Mouse (Mus musculus) forebrain, postnatal 0 days (tissue): ENCODE results near the gene Hdac6. TPM values are rescaled to one million over a fixed set of nuclear protein-coding genes. Genes with fewer than 3 reads are reported as not detected.

ENCODE experiments used
- ATAC-seq: fragments of 200-750 bp; cut with Nextera tagmentation; 2 replicates; pipeline ENCODE4 v1.8.0; 2017; ENCODE audit warnings: mild to moderate bottlenecking, moderate library complexity
- DNase-seq: peaks from one replicate; pipeline ENCODE4 v3.0.0-alpha.2; 2015
- H3K27ac ChIP-seq: fragments of 300-500 bp; sonication (generic); 2 replicates; pipeline ENCODE4 v1.5.1; 2014; ENCODE audit warnings: low read depth, mild to moderate bottlenecking, antibody characterized with exemption, low read length, moderate library complexity, mixed read lengths
- H3K27me3 ChIP-seq: fragments of 300-500 bp; sonication (generic); 2 replicates; pipeline ENCODE4 v1.6.1; 2014; ENCODE audit warnings: mild to moderate bottlenecking, low read length, mixed read lengths; ENCODE audit not compliant: insufficient read depth
- H3K36me3 ChIP-seq: fragments of 300-500 bp; sonication (generic); 2 replicates; pipeline ENCODE4 v1.6.1; 2014; ENCODE audit warnings: mild to moderate bottlenecking, moderate library complexity; ENCODE audit not compliant: insufficient read depth
- H3K4me1 ChIP-seq: fragments of 300-500 bp; sonication (generic); 2 replicates; pipeline ENCODE4 v1.6.1; 2014; ENCODE audit warnings: antibody characterized with exemption; ENCODE audit not compliant: insufficient read depth
- H3K4me2 ChIP-seq: fragments of 300-500 bp; sonication (generic); 2 replicates; pipeline ENCODE4 v1.6.1; 2014; ENCODE audit warnings: low read depth, mild to moderate bottlenecking, moderate library complexity
- H3K4me3 ChIP-seq: fragments of 300-500 bp; sonication (generic); 2 replicates; pipeline ENCODE4 v1.5.1; 2014; ENCODE audit warnings: low read depth, low read length, mixed read lengths
- H3K9ac ChIP-seq: fragments of 300-500 bp; sonication (generic); 2 replicates; pipeline ENCODE4 v1.6.1; 2014; ENCODE audit warnings: mild to moderate bottlenecking
- H3K9me3 ChIP-seq: fragments of 300-500 bp; sonication (generic); 2 replicates; pipeline ENCODE4 v1.6.1; 2016; ENCODE audit warnings: low read length
- CTCF ChIP-seq: sonication (generic); IDR thresholded peaks from 2 replicates; pipeline ENCODE4 v1.5.1; 2016; ENCODE audit warnings: antibody characterized with exemption, control low read depth, low read depth
- WGBS: fragments of 180-500 bp; shearing (Covaris S2); extraction: QIAGEN DNeasy Blood & Tissue Kit; methylation state at CpG from one replicate; pipeline ENCODE4 v1.1.7; 2014; 5-methylcytosine and 5-hydroxymethylcytosine counted together
- polyA plus RNA-seq: library from polyadenylated mRNA; unstranded; fragments of >200 nt; fragmentation: Nextera tagmentation; extraction: Ambion mirVana; gene quantifications from 2 replicates; pipeline ENCODE4 v1.2.1, GENCODE M21; 2015
- total RNA-seq: library from RNA; depleted of rRNA; stranded (reverse); fragments of >200 nt; gene quantifications from 2 replicates; pipeline ENCODE4 v1.2.3, GENCODE M21; 2014; rRNA removed

Hdac6 gene
- total and polyA plus RNA-seq, 2 experiments from 2014 or later: 51.8 to 87.3 TPM

DNA sequence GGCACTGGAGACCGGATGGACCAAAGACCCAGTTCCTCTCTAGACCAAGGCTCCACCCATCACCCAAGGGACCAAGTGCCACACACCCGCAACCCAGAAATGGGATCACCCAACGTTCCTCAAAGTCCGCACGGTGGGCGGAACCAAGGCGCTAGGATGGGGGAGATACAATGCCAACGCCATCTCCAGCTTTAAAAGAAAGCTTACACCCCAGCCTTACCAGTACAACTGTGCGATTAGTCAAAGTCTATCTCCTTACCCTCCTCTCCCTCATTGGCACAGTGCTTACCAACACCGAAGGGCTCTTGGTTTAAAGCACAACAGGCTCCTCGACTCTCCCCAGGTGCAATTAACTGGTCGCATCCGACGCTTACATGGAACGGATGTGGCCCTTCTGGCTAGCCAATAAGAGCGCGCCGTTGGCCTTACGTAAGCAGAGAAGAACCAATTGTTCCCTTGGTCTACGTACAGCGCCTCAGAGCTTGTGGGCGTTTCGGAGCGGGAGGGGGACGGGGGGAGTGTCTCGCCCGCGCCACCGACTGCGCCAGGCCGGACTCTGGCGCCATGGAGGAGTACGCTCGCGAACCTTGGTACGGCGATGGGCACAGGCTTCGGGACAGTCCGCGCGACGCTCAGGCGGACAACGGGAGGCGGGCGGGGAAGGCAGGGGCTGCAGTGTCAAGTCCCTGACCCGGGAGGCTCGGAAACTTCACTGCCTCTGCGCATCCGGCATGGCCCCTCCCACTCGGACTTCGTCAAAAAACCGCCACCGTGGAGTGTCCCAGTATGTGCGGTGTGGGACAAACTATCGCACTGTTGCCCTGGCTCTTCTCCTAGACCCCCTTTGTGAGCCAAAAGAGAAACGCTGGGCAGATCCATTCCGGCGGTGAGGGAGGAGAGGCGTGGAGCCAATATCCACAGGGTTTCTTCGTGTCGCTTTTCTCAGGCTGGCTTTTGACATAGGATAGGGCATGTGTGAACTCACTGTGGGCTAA lies 48.5 kb downstream of the Hdac6 start, which contains the start of the genes Pqbp1 and Timm17b:
TSS of gene Pqbp1 (minus strand) at position 390 of the 995 bp plus-strand sequence.
TSS of gene Timm17b (plus strand) at position 478 of the 995 bp plus-strand sequence.
- H3K27ac ChIP-seq: peak within 1 kb of the TSS; percentile 86
- H3K9me3 ChIP-seq: no peaks in the 10 kb centered on the region
- peak within 1 kb of the TSS; percentile 51 for H3K4me3 ChIP-seq
- H3K4me1 ChIP-seq: no peaks in the 10 kb centered on the region
- ATAC-seq (peak; percentile 99), DNase-seq (peak; percentile 95)
- H3K27me3 ChIP-seq: no peaks in the 10 kb centered on the region
- TF ChIP-seq CTCF: no peak
- 20% methylated on average over 61 of the region's 62 CpGs for WGBS
- peaks cover 3% of the 10 kb centered on the region; the same call in 1 of the 2 replicates for H3K36me3 ChIP-seq
- peak within 1 kb of the TSS; percentile 60 for H3K9ac ChIP-seq
- H3K4me2 ChIP-seq: peak within 1 kb of the TSS; percentile 54

DNA sequence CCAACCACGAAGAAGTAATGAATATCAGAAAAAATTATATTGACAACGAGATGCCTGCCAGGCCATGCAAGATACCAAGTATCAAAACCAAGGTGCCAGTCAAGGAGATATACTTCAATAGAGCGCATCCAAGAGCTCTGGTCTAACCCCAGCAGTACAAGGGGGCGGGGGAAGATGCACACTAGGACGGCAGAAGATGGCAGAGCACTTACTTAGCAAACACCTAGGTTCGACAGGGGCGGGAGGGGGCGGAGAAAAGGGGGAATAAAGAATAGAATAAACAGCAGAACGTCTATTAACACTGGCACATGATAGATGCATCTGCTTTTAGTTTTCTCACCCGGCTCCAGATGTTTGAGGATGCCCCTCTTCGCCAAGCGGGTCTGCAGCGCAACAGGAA lies 49.5 kb downstream of the Hdac6 start:
- TF ChIP-seq CTCF: no peak
- peaks cover 3% of the 10 kb centered on the region; the same call in 1 of the 2 replicates for H3K36me3 ChIP-seq

DNA sequence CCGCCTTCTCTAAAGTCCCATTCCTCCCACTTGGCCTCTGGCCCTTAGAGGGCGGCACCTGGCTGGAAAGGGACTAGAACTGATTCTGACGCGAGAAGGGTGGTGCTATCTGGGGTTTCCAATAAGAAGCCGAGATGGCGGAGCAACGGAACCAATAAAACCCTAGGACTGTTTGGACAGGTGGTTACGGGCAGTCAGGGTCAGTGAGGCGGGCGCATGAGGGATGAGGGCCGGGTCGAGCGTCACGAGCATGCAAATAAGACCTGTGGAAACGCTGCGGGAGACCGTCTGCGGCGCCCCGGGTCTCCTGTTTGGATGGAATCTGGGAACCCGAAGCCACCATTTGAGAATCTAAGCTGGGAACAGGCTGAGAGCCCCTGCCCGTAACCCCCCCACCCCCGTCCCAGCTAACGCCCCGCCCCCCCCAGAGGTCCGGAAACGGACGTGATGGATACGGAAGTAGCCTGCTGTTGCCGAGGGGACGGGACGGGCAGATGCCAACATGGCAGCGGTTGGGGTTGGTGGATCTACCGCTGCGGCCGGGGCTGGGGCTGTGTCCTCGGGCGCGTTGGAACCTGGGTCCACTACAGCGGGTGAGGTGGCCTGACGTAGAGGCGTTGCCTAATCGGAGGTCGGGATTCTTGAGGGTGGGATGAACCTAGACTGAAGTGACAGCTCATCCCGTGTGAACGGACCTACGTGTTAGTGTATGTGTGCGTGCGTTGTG lies 63.7 kb downstream of the Hdac6 start, which contains the start of gene Slc35a2:
TSS of gene Slc35a2 (plus strand) at position 188 of the 727 bp plus-strand sequence.
- peak within 1 kb of the TSS; percentile 51 for H3K4me2 ChIP-seq
- ATAC-seq: peak; percentile 88
- H3K4me3 ChIP-seq: peak within 1 kb of the TSS; percentile 52
- 31% methylated on average over 49 of the region's 49 CpGs for WGBS
- H3K36me3 ChIP-seq: 0 out of 2 replicates have a peak, but pooled peaks cover 7% of the 10 kb centered on the region
- H3K4me1 ChIP-seq: no peaks in the 10 kb centered on the region
- H3K27ac ChIP-seq: peak within 1 kb of the TSS; percentile 82
- H3K9me3 ChIP-seq: no peaks in the 10 kb centered on the region
- H3K9ac ChIP-seq: peak within 1 kb of the TSS; percentile 50
- no peaks in the 10 kb centered on the region for H3K27me3 ChIP-seq
- TF ChIP-seq CTCF: peak; percentile 20; the same call in 1 of the 2 replicates
- peak; percentile 80 for DNase-seq

More for the DNA sequence above, 49.5 kb downstream of the Hdac6 start:
- ATAC-seq: no peak
- Histone ChIP-seq H3K27me3 (no peaks in the 10 kb centered on the region), H3K27ac (no peak overlapping the region), H3K4me1 (no peaks in the 10 kb centered on the region), H3K9me3 (no peaks in the 10 kb centered on the region), H3K4me2 (peak overlapping the region; percentile 54), H3K4me3 (peak overlapping the region; percentile 51), H3K9ac (peak overlapping the region; percentile 60)
- DNase-seq: no peak
- 42% methylated on average over 13 of the region's 13 CpGs for WGBS

Other genes with a start within 250 kb of the Hdac6 start
- gene Wdr45, start 233.6 kb downstream of the Hdac6 start, total RNA-seq: 29.0 and 32.2 TPM in 2 replicates
- gene Wdr45, start 233.6 kb downstream of the Hdac6 start, polyA plus RNA-seq: 30.8 and 31.5 TPM in 2 replicates
- 0.76 and 1.2 TPM in 2 replicates for gene Gm45208, start 225.6 kb downstream of the Hdac6 start, total RNA-seq
- 0.91 TPM in 1 of 2 replicates, not detected in the other for gene Gm45208, start 225.6 kb downstream of the Hdac6 start, polyA plus RNA-seq
- 87.2 and 89.6 TPM in 2 replicates for gene Praf2, start 219.4 kb downstream of the Hdac6 start, total RNA-seq
- 139 TPM in 2 replicates for gene Praf2, start 219.4 kb downstream of the Hdac6 start, polyA plus RNA-seq
- gene Ccdc120, start 197.0 kb downstream of the Hdac6 start, total RNA-seq: 149 and 202 TPM in 2 replicates
- 59.3 and 66.3 TPM in 2 replicates for gene Ccdc120, start 197.0 kb downstream of the Hdac6 start, polyA plus RNA-seq
- gene Tfe3, start 185.3 kb downstream of the Hdac6 start, total RNA-seq: 12.8 and 20.4 TPM in 2 replicates
- gene Tfe3, start 185.3 kb downstream of the Hdac6 start, polyA plus RNA-seq: 17.3 and 20.1 TPM in 2 replicates
- 40.7 and 41.5 TPM in 2 replicates for gene Gripap1, start 158.1 kb downstream of the Hdac6 start, total RNA-seq
- 46.0 and 62.4 TPM in 2 replicates for gene Gripap1, start 158.1 kb downstream of the Hdac6 start, polyA plus RNA-seq
- gene Kcnd1, start 125.6 kb downstream of the Hdac6 start, total RNA-seq: 2.2 and 2.6 TPM in 2 replicates
- gene Kcnd1, start 125.6 kb downstream of the Hdac6 start, polyA plus RNA-seq: 4.1 and 4.8 TPM in 2 replicates
- gene Otud5, start 106.5 kb downstream of the Hdac6 start, total RNA-seq: 73.7 and 76.8 TPM in 2 replicates
- gene Otud5, start 106.5 kb downstream of the Hdac6 start, polyA plus RNA-seq: 39.6 and 40.3 TPM in 2 replicates
- gene Pim2, start 69.6 kb downstream of the Hdac6 start, total RNA-seq: 12.2 and 13.4 TPM in 2 replicates
- gene Pim2, start 69.6 kb downstream of the Hdac6 start, polyA plus RNA-seq: 20.3 and 21.8 TPM in 2 replicates
- gene Slc35a2, start 63.9 kb downstream of the Hdac6 start, total RNA-seq: 36.3 and 39.1 TPM in 2 replicates
- 34.5 and 40.6 TPM in 2 replicates for gene Slc35a2, start 63.9 kb downstream of the Hdac6 start, polyA plus RNA-seq
- gene Pqbp1, start 48.6 kb downstream of the Hdac6 start, total RNA-seq: 125 and 143 TPM in 2 replicates
- 226 and 229 TPM in 2 replicates for gene Pqbp1, start 48.6 kb downstream of the Hdac6 start, polyA plus RNA-seq
- 39.6 and 42.9 TPM in 2 replicates for gene Timm17b, start 48.5 kb downstream of the Hdac6 start, total RNA-seq
- 129 and 151 TPM in 2 replicates for gene Timm17b, start 48.5 kb downstream of the Hdac6 start, polyA plus RNA-seq
- gene Gm10491, start 40.1 kb downstream of the Hdac6 start, total RNA-seq: not detected in 2 replicates
- not detected in 2 replicates for gene Gm10491, start 40.1 kb downstream of the Hdac6 start, polyA plus RNA-seq
- 1.2 TPM in 1 of 2 replicates, not detected in the other for gene Gm10490, start 38.3 kb downstream of the Hdac6 start, total RNA-seq
- not detected in 2 replicates for gene Gm10490, start 38.3 kb downstream of the Hdac6 start, polyA plus RNA-seq
- gene Pcsk1n, start 28.1 kb downstream of the Hdac6 start, total RNA-seq: 69.6 and 85.4 TPM in 2 replicates
- gene Pcsk1n, start 28.1 kb downstream of the Hdac6 start, polyA plus RNA-seq: 344 and 434 TPM in 2 replicates
- not detected in 2 replicates for gene Eras, start 19.3 kb downstream of the Hdac6 start, total RNA-seq
- gene Eras, start 19.3 kb downstream of the Hdac6 start, polyA plus RNA-seq: not detected in 2 replicates
- 0.15 TPM in 1 of 2 replicates, not detected in the other for gene Gata1, start 30.2 kb upstream of the Hdac6 start, total RNA-seq
- not detected in 2 replicates for gene Gata1, start 30.2 kb upstream of the Hdac6 start, polyA plus RNA-seq
- 0.43 and 0.77 TPM in 2 replicates for gene Glod5, start 70.6 kb upstream of the Hdac6 start, total RNA-seq
- gene Glod5, start 70.6 kb upstream of the Hdac6 start, polyA plus RNA-seq: 0.45 and 1.2 TPM in 2 replicates
- 38.7 and 46.1 TPM in 2 replicates for gene Suv39h1, start 126.9 kb upstream of the Hdac6 start, total RNA-seq
- gene Suv39h1, start 126.9 kb upstream of the Hdac6 start, polyA plus RNA-seq: 33.7 and 37.7 TPM in 2 replicates
- gene Was, start 142.6 kb upstream of the Hdac6 start, total RNA-seq: 0.81 and 0.85 TPM in 2 replicates
- 0.09 and 0.30 TPM in 2 replicates for gene Was, start 142.6 kb upstream of the Hdac6 start, polyA plus RNA-seq
- 261 and 316 TPM in 2 replicates for gene Wdr13, start 185.0 kb upstream of the Hdac6 start, total RNA-seq
- 45.2 and 58.4 TPM in 2 replicates for gene Wdr13, start 185.0 kb upstream of the Hdac6 start, polyA plus RNA-seq
- 581 and 651 TPM in 2 replicates for gene Rbm3, start 198.0 kb upstream of the Hdac6 start, total RNA-seq
- 541 and 677 TPM in 2 replicates for gene Rbm3, start 198.0 kb upstream of the Hdac6 start, polyA plus RNA-seq
- gene Tbc1d25, start 228.3 kb upstream of the Hdac6 start, total RNA-seq: 16.3 and 19.3 TPM in 2 replicates
- 19.4 and 22.7 TPM in 2 replicates for gene Tbc1d25, start 228.3 kb upstream of the Hdac6 start, polyA plus RNA-seq
- 11.3 and 14.3 TPM in 2 replicates for gene Ebp, start 245.6 kb upstream of the Hdac6 start, total RNA-seq
- gene Ebp, start 245.6 kb upstream of the Hdac6 start, polyA plus RNA-seq: 20.0 and 23.9 TPM in 2 replicates